Mouse (Mus musculus) heart, postnatal 14 days (tissue): Measurements from ENCODE around the gene Mical2. TPM values are rescaled to one million over a fixed set of nuclear protein-coding genes. Genes with fewer than 3 reads are reported as not detected.
A peak's percentile ranks its signal among the peaks of the same experiment; 100 is the strongest.

ENCODE experiments used
- DNase-seq, 2 experiments: peaks; one replicate each; pipeline ENCODE4 v3.0.0; 2021 to 2022
- intact Hi-C: fragments of 180-260 bp; cut with DNase I; formaldehyde crosslinking; loops from one replicate; pipeline ENCODE4 v1.15.1; 2025
- total RNA-seq, 2 experiments: library from RNA; stranded (reverse); gene quantifications; 2 replicates each; pipeline ENCODE4 v1.2.3; 2021

Gene Mical2
- total RNA-seq, 2 experiments from 2014 or later = 105 to 127 TPM

DNA sequence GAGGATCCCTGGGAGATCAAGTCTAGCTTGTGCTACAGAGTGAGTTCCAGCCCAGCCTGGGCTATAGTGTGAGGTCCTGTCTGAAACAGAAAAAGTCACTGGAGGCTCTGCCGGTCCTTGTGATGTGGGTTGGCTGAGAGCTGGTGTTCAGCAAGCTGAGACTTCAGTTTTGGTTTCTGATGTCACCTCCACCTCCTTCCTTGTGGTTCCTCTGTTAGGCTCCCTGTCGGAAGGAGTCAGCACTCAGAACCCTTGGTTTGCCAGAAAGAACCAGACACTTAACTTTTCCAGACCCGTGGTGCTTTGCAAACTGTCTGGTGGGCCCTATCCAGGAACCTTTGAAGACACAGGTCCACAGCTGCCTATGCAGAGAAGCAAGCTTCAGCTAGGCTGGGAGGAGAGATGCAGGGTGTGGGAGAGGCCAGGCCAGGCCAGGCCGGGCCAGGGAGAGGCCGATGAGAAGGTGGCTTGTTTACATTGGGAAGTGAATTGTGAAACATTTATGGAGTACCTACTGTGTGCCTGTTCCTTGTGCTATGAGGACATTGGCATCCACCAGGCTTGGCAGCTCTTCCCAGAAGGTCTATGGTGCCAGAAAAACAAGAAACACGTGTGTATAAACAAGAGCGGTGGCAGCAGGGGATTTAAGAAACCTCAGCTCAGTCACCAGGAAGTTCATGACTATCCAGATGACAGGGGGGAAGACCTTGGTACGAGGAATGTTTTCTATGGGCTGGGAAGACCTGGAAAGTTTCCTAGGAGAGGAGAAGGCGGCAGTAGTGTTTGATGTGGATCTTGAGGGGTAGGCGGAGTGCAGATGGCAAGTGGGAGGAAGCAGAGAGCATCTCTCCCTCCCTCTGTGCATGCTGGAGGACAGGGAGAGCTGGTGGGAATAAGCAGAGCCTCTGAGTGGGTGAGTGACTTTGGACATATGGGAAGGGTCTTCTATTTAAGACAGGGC is 13.4 kb downstream of the Mical2 start:
- intact Hi-C loops = no loop called here

GRCm38 (mm10) chr7:112240748-112241147 is 15.1 kb downstream of the Mical2 start:
- DNase-seq = no peak
- intact Hi-C loops = no loop called here

More for the DNA sequence above, 13.4 kb downstream of the Mical2 start:
- no peak for DNase-seq

DNA sequence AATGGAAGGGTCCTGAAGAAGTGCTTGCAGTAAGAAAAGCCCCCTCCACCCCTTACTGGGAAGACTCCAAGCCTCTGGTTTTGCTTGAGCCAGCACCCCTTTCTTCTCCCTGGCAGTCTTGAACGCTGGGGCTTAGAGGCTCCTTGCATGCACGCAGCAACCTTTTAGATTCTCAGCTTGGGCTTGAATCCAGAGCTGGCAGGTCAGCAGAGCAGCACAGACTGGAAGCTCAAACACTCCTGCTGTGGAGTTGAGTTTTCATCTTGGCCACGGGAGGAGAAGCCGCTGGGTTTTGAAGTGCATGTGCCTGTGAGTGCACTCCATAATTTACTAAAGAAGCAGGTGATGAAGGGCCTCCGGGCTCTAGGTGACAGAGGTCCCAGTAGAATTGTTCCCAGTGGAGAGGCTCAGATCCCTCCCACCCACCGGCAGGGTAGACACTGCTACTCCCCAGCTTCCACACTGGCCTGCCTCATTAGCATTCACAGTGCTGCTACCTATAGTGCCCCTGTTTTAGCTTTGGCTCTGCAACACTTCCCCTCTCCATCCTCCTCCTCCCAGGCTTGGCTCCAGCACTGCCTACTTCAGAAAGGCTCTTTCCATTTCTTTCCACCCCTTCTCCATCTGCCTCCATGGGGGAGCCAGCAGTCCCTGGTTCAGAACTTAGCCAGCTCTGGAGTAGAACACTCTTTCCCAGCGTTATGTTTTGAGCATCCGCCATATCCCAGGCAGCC is 15.7 kb downstream of the Mical2 start:
- no peak for DNase-seq
- intact Hi-C loops = no loop called here

- no peak for DNase-seq
- intact Hi-C loops = no loop called here
These were observed 16.3 kb downstream of the Mical2 start for GRCm38 (mm10) chr7:112241945-112242329.

DNA sequence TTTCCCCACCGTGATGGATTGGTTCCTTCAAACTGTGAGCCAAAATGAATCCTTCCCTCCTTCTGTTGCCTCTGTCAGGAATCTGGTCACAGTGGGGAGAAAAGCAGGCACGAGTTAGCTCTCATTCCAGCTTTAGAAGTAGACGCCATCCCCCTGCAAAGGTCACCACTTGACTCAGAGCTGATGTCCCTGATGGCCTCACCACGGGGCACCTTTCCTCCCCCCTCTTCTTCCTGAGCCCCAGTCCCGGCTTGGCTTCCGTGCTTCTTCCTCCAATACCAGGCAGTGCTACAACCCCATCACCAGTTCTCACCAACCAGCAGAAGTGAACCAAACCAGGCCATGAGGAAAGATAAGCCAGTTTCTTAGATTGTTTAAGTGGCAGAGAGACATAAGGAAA is 16.9 kb downstream of the Mical2 start:
- intact Hi-C loops = no loop called here
- DNase-seq = no peak

- intact Hi-C loops = no loop called here
- no peak for DNase-seq
These were observed 18.4 kb downstream of the Mical2 start for GRCm38 (mm10) chr7:112244071-112244470.

DNA sequence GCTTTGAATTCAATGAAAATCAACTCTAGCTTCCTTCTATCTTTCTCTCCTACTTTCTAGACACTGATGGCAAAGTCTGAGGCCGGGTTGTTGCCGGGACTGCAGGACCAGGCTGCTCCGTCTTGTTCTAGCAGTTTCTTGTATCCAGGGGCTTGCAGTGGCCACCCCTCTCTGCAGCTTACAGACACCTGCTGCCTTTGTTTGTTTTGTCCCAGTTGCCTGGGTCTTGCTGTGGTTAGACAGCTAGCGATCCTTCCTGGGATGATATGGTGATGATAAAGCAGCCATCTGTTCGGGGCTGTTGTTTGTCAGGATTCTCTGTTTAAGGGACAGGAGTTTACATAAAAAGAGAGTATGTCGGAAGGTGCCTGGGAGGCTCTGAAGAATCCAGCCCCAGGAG is 19.0 kb downstream of the Mical2 start:
- DNase-seq = no peak
- intact Hi-C loops = no loop called here

GRCm38 (mm10) chr7:112245839-112246438 is 20.3 kb downstream of the Mical2 start:
- intact Hi-C loops = no loop called here
- no peak for DNase-seq

DNA sequence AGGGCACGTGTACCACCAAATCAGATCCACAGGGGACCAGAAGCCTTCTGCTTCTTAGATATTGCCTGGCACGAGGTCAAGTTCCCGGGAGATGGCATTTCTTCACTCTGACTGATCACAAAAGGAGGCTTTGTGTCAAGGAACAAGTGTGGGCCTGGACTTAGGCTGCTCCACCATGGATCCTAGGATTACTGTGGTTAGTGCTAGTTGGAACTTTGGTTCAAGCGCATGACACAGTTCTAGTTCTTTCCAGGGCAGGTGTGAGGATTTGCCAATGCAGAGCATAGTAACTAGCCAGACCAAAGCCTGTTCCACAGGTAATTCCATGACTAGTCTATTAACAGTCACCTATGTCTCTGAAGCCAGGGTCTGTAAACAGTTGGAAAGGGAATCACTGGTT is 20.8 kb downstream of the Mical2 start:
- DNase-seq = no peak
- intact Hi-C loops = no loop called here

DNA sequence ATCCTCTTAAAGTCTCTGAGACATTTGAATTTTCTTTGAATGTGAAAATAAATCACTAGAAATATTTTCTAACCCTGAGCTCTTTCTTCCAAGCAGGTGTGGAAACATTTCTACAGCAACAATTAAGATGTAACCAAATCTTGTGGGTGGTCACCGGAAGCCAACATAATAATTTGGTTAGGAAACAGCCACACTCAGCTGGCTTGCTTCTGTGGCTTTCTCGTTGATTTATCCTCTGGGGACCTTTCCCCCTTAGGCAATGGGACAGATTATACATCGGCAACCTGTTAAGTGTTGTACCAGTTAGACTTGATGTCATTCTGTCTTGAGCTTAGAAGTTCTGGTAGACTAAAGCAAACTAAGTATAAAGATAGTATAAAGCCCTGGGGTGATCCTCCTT is 22.2 kb downstream of the Mical2 start:
- DNase-seq = no peak
- intact Hi-C loops = no loop called here

- intact Hi-C loops = no loop called here
These were observed 23.8 kb downstream of the Mical2 start for GRCm38 (mm10) chr7:112249476-112249875.

DNA sequence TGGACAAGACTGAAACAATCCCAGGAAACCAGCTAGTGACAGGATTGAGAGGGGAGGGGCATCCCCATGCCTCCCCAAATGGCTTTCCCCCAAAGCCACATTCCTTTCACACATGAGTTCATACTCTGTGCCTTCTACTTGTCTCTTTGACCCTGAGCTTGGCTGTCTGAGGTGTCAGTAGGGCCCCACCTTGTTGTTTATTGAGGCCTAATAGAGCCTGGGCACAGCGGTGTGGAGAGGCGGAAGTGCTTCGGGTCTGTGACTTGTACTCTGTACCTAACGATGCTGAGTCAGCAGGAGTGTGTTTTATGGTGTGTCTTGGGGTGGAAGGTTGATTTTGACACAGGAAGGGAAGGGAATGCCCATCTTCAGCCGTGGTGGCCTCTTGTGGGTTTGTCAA is 26.4 kb downstream of the Mical2 start:
- DNase-seq = no peak
- intact Hi-C loops = no loop called here

More at GRCm38 (mm10) chr7:112249476-112249875, 23.8 kb downstream of the Mical2 start:
- no peak for DNase-seq

DNA sequence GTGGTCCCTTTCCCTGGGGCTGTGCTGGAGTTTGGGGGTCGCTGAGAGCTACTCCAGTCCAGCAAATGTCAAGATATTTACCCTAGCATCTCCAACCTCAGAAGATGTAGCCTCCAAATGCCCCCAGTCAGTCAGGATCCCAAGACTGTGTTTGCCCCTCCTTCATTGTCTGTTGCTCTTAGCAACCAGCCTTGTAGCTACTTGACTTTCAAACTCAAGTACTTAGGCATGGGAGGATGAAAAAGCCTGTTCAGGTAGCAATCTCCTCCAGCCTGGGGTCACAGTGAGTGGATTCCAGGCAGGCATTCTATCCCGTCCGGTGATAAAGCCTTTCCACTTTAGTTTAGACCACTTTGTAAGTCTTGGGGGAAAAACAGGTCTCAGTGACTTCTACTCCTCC is 28.6 kb downstream of the Mical2 start:
- DNase-seq = no peak
- intact Hi-C loops = no loop called here

DNA sequence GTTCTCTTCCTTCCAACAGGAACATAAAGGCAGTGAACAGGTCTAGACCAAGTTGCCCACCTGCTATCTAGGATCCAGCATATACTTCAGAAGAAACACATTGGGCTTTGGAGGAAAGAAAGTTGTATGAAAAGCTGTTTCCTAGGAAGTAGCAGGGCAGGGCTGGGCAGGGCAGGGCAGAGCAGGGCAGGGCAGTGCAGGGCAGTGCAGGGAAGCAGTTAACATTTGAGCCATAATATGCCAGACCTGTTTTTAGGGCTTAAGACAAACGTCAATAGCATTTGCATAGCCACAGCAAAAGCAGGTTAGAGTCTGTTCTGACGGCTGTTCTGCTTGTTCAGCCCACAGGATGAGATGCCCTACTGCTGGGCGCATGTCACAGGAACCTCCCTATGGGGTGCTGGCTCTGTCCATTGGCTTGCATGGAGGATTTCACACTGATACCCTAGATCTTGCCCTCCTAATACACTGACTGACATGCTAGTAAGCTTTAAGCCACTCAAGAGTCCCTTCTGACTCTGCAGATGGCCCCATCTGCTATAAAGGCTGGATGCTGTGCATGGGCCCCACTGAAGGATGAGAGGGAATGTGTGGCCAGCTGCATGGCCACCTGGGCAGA is 29.7 kb downstream of the Mical2 start:
- DNase-seq = no peak
- intact Hi-C loops = no loop called here

DNA sequence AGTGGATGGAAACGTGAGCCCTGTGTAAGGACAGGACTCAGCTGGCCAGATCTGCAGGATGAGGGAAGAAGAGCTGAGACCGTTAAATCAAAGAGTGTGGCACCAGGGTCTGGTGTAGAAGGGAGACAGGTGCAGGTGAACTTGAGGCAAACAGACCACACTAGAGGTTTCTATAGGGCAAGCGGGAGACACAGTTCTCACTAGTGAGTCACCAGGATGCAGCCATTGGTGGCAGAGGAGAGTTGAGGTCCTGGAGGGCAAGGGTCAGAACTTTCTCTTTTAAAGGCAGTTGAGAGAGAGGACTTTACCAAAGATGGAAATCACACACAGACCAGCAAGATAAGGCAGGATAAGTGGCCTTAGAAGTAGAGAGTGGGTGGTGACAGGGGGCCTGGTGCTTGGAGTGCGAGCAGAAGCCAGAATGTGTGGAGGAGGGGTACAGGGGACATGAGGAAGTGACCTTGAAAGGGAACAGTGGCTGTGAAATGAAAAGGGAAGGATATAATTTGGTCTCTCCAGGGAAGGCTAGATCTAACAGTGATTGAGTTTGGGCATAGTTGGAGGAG is 32.8 kb downstream of the Mical2 start:
- no peak for DNase-seq
- intact Hi-C loops = no loop called here

GRCm38 (mm10) chr7:112259286-112259685 is 33.6 kb downstream of the Mical2 start:
- intact Hi-C loops = no loop called here

GRCm38 (mm10) chr7:112261121-112261520 is 35.5 kb downstream of the Mical2 start:
- intact Hi-C loops = no loop called here
- DNase-seq = peak in 1 of 2 experiments; percentile 38

More at GRCm38 (mm10) chr7:112259286-112259685, 33.6 kb downstream of the Mical2 start:
- DNase-seq = no peak

- no peak for DNase-seq
- intact Hi-C loops = loop anchor here (5.0 kb wide), 1 partner anchor 35 kb away; no protein-coding TSS in a partner anchor
These were observed 41.6 kb downstream of the Mical2 start for GRCm38 (mm10) chr7:112267266-112267665.

DNA sequence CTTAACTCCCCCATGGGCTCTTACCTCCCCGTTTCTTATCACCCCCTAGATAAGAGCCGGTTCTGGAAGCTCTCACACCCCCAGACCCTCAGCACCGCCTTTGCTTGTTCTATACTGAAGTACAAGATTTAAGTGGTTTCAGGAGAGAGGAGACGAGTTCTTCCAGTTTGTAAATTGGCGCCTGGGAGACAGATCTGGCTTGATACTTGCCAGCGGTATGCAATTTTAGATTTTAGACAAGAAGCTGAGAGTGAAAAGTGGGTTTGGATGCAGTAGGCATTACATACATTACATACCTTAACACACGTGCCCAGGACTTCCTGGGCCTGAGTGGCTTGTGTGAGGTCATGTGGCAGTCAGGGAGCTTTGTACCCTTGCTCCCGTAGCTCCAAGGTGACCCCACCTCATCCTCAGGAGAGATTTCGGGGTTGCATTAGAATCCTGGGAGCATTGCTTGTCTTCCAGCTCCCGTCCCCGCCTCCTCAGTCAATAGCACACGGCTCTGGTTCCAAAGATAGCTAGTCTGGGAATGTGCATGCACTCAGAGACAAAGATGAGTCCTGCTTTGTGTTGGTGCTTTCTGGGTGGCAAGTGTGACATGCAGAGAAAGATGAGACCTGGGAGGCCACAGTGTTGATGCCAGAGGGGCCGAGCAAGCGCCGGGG is 43.2 kb downstream of the Mical2 start:
- no peak for DNase-seq
- intact Hi-C loops = loop anchor here (5.0 kb wide), 1 partner anchor 37 kb away; no protein-coding TSS in a partner anchor

DNA sequence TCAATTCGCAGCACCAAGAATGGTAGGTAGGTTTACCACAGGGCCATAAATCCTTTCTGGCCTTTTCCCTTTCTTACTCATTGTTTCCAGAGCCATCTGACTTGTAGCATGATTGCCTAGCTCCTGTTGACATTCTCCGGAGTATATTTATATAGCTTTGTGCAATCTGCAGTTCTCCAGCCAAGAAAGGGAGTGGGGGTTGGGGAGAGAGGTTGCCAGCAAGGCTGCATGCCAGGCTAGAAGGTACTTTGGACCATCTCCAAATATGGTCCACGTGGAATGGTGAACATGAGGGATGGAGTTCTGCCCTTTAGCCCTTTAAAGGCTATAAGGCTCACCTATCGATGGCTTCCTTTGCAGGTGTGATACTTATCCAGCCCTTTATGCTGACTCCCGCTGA is 45.2 kb downstream of the Mical2 start:
- peak; percentile 53 to 74 for DNase-seq
- intact Hi-C loops = no loop called here
